Mouse (Mus musculus) thymus, adult 2 months (tissue): Measurements from ENCODE around the gene Dcdc2b.

Experiments used
- CTCF ChIP-seq: fragments of 200-500 bp; IDR thresholded peaks from 2 replicates; pipeline ENCODE4 v1.5.1; 2012; ENCODE audit warnings: mild to moderate bottlenecking, control low read depth, low read length, moderate library complexity, borderline replicate concordance; ENCODE audit not compliant: control insufficient read depth, poor library complexity, insufficient read depth; ENCODE audit errors: extremely low read depth
- POLR2A ChIP-seq: fragments of 200-500 bp; IDR thresholded peaks from 2 replicates; pipeline ENCODE4 v1.6.1; 2012; ENCODE audit warnings: mild to moderate bottlenecking, low read length, control low read depth, moderate library complexity; ENCODE audit not compliant: control insufficient read depth, poor library complexity, insufficient read depth; ENCODE audit errors: extremely low read depth

DNA sequence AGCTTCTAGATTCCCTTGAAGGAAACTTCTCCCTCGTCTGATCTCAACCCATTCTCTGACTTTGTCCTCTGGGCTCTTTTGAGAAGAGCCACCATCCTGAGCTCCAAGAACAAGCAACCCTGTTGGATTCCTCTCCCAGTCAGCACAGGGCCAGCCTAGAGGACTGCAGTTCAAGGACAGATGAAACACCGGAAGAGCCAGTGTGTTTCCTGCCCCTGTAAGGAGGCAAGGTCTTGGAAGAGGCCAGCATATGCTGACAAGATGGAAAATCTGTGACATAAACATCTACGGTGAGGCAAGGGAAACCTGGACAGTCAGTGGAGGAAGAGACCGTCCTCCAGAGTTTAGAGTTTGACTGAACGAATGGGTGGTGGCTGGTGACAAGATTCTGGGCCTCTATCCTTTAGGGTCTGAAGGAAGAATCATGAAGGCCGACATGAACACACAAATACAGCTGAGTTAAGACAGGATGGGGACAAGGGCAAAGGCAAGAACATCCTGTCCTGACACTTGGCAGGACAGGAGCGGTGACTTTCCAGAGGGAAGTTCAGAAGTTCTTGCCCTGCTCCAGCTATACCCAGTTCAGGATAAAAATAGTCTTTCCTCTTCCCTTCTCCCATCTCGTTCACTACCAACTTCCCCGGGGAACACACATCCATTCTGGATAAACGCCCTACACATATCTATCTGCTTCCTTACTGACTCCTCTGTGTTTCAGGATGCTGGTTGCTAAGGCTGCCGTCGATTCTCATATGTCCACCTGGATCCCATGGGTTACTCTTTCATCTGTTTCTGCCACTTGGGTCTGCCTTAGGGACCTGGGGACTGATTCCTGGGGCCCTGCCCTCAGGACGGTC lies 41.6 kb downstream of the Dcdc2b start:
- TF ChIP-seq CTCF (no peak), POLR2A (no peak)
